Mouse (Mus musculus) testis, adult 2 months (tissue): ENCODE results near the gene Trpv4. TPM values are rescaled to one million over a fixed set of nuclear protein-coding genes. Genes with fewer than 3 reads are reported as not detected.

Experiments used
- H3K27ac ChIP-seq: fragments of 200-500 bp; 2 replicates; pipeline ENCODE4 v1.5.1; 2012; ENCODE audit warnings: low read depth, low read length; ENCODE audit not compliant: control insufficient read depth, insufficient read depth
- H3K27me3 ChIP-seq: fragments of 200-500 bp; 2 replicates; pipeline ENCODE4 v1.6.1; 2012; ENCODE audit warnings: mild to moderate bottlenecking, low read length, moderate library complexity; ENCODE audit not compliant: control insufficient read depth, insufficient read depth
- H3K36me3 ChIP-seq: fragments of 200-500 bp; 2 replicates; pipeline ENCODE4 v1.6.1; 2012; ENCODE audit warnings: mild to moderate bottlenecking, low read length; ENCODE audit not compliant: control insufficient read depth, insufficient read depth
- H3K4me1 ChIP-seq: fragments of 200-500 bp; 2 replicates; pipeline ENCODE4 v1.6.1; 2012; ENCODE audit warnings: low read length; ENCODE audit not compliant: control insufficient read depth, insufficient read depth
- H3K4me3 ChIP-seq: fragments of 200-500 bp; 2 replicates; pipeline ENCODE4 v1.5.1; 2012; ENCODE audit warnings: low read depth, mild to moderate bottlenecking, low read length, moderate library complexity, mixed read lengths; ENCODE audit not compliant: control insufficient read depth
- CTCF ChIP-seq: fragments of 200-500 bp; IDR thresholded peaks from 2 replicates; pipeline ENCODE4 v1.5.1; 2012; ENCODE audit warnings: low read depth, mild to moderate bottlenecking, inconsistent platforms, low read length, moderate library complexity; ENCODE audit not compliant: control insufficient read depth, insufficient read depth, insufficient replicate concordance
- POLR2A ChIP-seq: fragments of 200-500 bp; IDR thresholded peaks from 2 replicates; pipeline ENCODE4 v1.6.1; 2012; ENCODE audit warnings: low read depth, mild to moderate bottlenecking, inconsistent platforms, low read length, moderate library complexity; ENCODE audit not compliant: control insufficient read depth
- polyA plus RNA-seq: library from polyadenylated mRNA; depleted of rRNA; stranded (reverse); fragments of >200 nt; gene quantifications from 2 replicates; pipeline ENCODE4 v1.2.3, GENCODE M21; 2012; rRNA removed

Trpv4 gene
- 0.93 and 1.9 TPM in 2 replicates for polyA plus RNA-seq

GRCm38 (mm10) chr5:114658255-114658654 is at the start of gene Trpv4:
Gene Trpv4, minus strand, starts transcription at chr5:114658421.
- no peaks in the 10 kb centered on the region for H3K36me3 ChIP-seq
- TF ChIP-seq CTCF (no peak), POLR2A (no peak)
- no peaks in the 10 kb centered on the region for H3K27me3 ChIP-seq
- H3K4me1 ChIP-seq: peaks cover 9% of the 10 kb centered on the region
- no peak within 1 kb of the TSS for H3K27ac ChIP-seq
- peak within 1 kb of the TSS; percentile 52 for H3K4me3 ChIP-seq

- Histone ChIP-seq H3K4me3 (peak within 1 kb of the TSS; percentile 97), H3K27ac (peak within 1 kb of the TSS; percentile 86), H3K36me3 (no peaks in the 10 kb centered on the region), H3K4me1 (no peaks in the 10 kb centered on the region; the same call in 1 of the 2 replicates), H3K27me3 (no peaks in the 10 kb centered on the region)
- TF ChIP-seq POLR2A (peak; percentile 61), CTCF (peak; percentile 72; the same call in 1 of the 2 replicates)
These were observed 49.2 kb upstream of the Trpv4 start, which contains the start of gene Tchp for GRCm38 (mm10) chr5:114707265-114708068. Gene Tchp, plus strand, starts transcription at chr5:114707760.

GRCm38 (mm10) chr5:114702403-114703392 is 44.5 kb upstream of the Trpv4 start:
- H3K27me3 ChIP-seq: no peaks in the 10 kb centered on the region
- no peaks in the 10 kb centered on the region for H3K36me3 ChIP-seq
- H3K4me3 ChIP-seq: no peak overlapping the region
- no peaks in the 10 kb centered on the region for H3K4me1 ChIP-seq
- TF ChIP-seq POLR2A (no peak), CTCF (peak; percentile 27; the same call in 1 of the 2 replicates)
- no peak overlapping the region for H3K27ac ChIP-seq

GRCm38 (mm10) chr5:114699015-114699414 is 40.8 kb upstream of the Trpv4 start:
- TF ChIP-seq CTCF (no peak), POLR2A (no peak)
- Histone ChIP-seq H3K4me1 (peaks cover 4% of the 10 kb centered on the region; the same call in 1 of the 2 replicates), H3K27me3 (no peaks in the 10 kb centered on the region), H3K4me3 (no peak overlapping the region), H3K27ac (no peak overlapping the region), H3K36me3 (no peaks in the 10 kb centered on the region)

- Histone ChIP-seq H3K27me3 (no peaks in the 10 kb centered on the region), H3K4me1 (peaks cover 4% of the 10 kb centered on the region; the same call in 1 of the 2 replicates), H3K27ac (no peak overlapping the region), H3K4me3 (no peak overlapping the region), H3K36me3 (no peaks in the 10 kb centered on the region)
- TF ChIP-seq CTCF (no peak), POLR2A (no peak)
These were observed 40.0 kb upstream of the Trpv4 start for GRCm38 (mm10) chr5:114698044-114698746.

GRCm38 (mm10) chr5:114696939-114697338 is 38.7 kb upstream of the Trpv4 start:
- H3K27ac ChIP-seq: no peak overlapping the region
- H3K4me3 ChIP-seq: no peak overlapping the region
- no peaks in the 10 kb centered on the region for H3K36me3 ChIP-seq
- H3K27me3 ChIP-seq: no peaks in the 10 kb centered on the region
- no peak for TF ChIP-seq CTCF
- no peak for TF ChIP-seq POLR2A
- H3K4me1 ChIP-seq: peaks cover 4% of the 10 kb centered on the region; the same call in 1 of the 2 replicates
